Comparison of ENCODE assay signal across 20 mouse cellular contexts in genomic region chr3:55027271-55027840, GRCm38 (mm10). TPM values are rescaled to one million over a fixed set of nuclear protein-coding genes. Genes with fewer than 3 reads are reported as not detected.
DNase-seq lines count a peak whose midpoint lies in the region; ATAC-seq lines count a peak whose summit lies in the region.
"Had no signal": no experiment of that assay in that cellular context is flagged by ENCODE, and none has a peak within 500 bp of the region (broad histone marks: within the 10 kb centered on the region; RNA-seq: fewer than 3 reads in every experiment).

No protein-coding gene starts in this region.

- H3K4me2 ChIP-seq in kidney, embryonic 15.5 days, result no peak overlapping the region
- no peak overlapping the region for H3K4me2 ChIP-seq in midbrain, embryonic 14.5 days (ENCODE audit: low read length)
- no peak overlapping the region for H3K4me2 ChIP-seq in midbrain, embryonic 11.5 days
- H3K4me2 ChIP-seq: hindbrain, embryonic 12.5 days; midbrain, embryonic 12.5 days; neural tube, embryonic 12.5 days had no signal

- H3K27ac ChIP-seq in kidney, embryonic 15.5 days, result no peak overlapping the region
- H3K27ac ChIP-seq in midbrain, embryonic 14.5 days (replicated peaks; ENCODE audit: low read depth, low read length), result no peak overlapping the region
- no peak overlapping the region for H3K27ac ChIP-seq in midbrain, embryonic 11.5 days (ENCODE audit: low read depth, low read length)
- H3K27ac ChIP-seq: hindbrain, embryonic 12.5 days; midbrain, embryonic 12.5 days; neural tube, embryonic 12.5 days had no signal

- no peaks in the 10 kb centered on the region for H3K27me3 ChIP-seq in kidney, embryonic 15.5 days
- H3K27me3 ChIP-seq in midbrain, embryonic 14.5 days (ENCODE audit: control insufficient read depth, insufficient read depth, low read length), result no peaks in the 10 kb centered on the region
- no peaks in the 10 kb centered on the region for H3K27me3 ChIP-seq in midbrain, embryonic 11.5 days (ENCODE audit: control insufficient read depth, insufficient read depth, low read length)
- H3K27me3 ChIP-seq: hindbrain, embryonic 12.5 days; midbrain, embryonic 12.5 days; neural tube, embryonic 12.5 days had no signal

- H3K36me3 ChIP-seq in kidney, embryonic 15.5 days, result no peaks in the 10 kb centered on the region
- H3K36me3 ChIP-seq in midbrain, embryonic 14.5 days (ENCODE audit: control insufficient read depth, insufficient read depth, low read length), result no peaks in the 10 kb centered on the region
- H3K36me3 ChIP-seq in midbrain, embryonic 11.5 days (ENCODE audit: control insufficient read depth, insufficient read depth, low read length), result no peaks in the 10 kb centered on the region
- H3K36me3 ChIP-seq: hindbrain, embryonic 12.5 days; midbrain, embryonic 12.5 days; neural tube, embryonic 12.5 days had no signal

- WGBS in kidney, embryonic 15.5 days, result 75% methylated on average over 7 of the region's 7 CpGs
- 74% methylated on average over 7 of the region's 7 CpGs for WGBS in midbrain, embryonic 14.5 days
- 83% methylated on average over 7 of the region's 7 CpGs for WGBS in midbrain, embryonic 11.5 days

- peaks cover 7% of the 10 kb centered on the region; the same call in 1 of the 2 replicates for H3K4me1 ChIP-seq in kidney, embryonic 15.5 days
- peaks cover 6% of the 10 kb centered on the region; the same call in 1 of the 2 replicates for H3K4me1 ChIP-seq in midbrain, embryonic 14.5 days (ENCODE audit: control insufficient read depth, insufficient read depth, low read length)
- no peaks in the 10 kb centered on the region for H3K4me1 ChIP-seq in midbrain, embryonic 11.5 days (ENCODE audit: control insufficient read depth, insufficient read depth, low read length)
- H3K4me1 ChIP-seq: neural tube, embryonic 12.5 days had no signal

- no peaks in the 10 kb centered on the region for H3K9me3 ChIP-seq in kidney, embryonic 15.5 days (replicated peaks)
- 0 out of 2 replicates have a peak, but pooled peaks cover 3% of the 10 kb centered on the region for H3K9me3 ChIP-seq in midbrain, embryonic 14.5 days (ENCODE audit: control insufficient read depth, low read length)
- no peaks in the 10 kb centered on the region for H3K9me3 ChIP-seq in midbrain, embryonic 11.5 days (ENCODE audit: control insufficient read depth, low read length)
- H3K9me3 ChIP-seq: hindbrain, embryonic 12.5 days; midbrain, embryonic 12.5 days; neural tube, embryonic 12.5 days had no signal

- H3K4me3 ChIP-seq in kidney, embryonic 15.5 days (replicated peaks), result no peak overlapping the region
- no peak overlapping the region for H3K4me3 ChIP-seq in midbrain, embryonic 14.5 days (replicated peaks; ENCODE audit: low read depth, low read length)
- H3K4me3 ChIP-seq in midbrain, embryonic 11.5 days (ENCODE audit: low read depth, low read length), result no peak overlapping the region
- H3K4me3 ChIP-seq: hindbrain, embryonic 12.5 days; midbrain, embryonic 12.5 days; neural tube, embryonic 12.5 days had no signal

- no peak for ATAC-seq in kidney, embryonic 15.5 days (replicated peaks; ENCODE audit: low FRiP score)
- ATAC-seq in midbrain, embryonic 14.5 days (ENCODE audit: low FRiP score, low TSS enrichment), result no peak
- no peak for ATAC-seq in midbrain, embryonic 11.5 days (ENCODE audit: low FRiP score)
- ATAC-seq: forebrain, embryonic 14.5 days had no signal

- peak; percentile 9 for DNase-seq in adrenal gland, adult 2 months
- no peak for DNase-seq in adrenal gland, postnatal 4 days (ENCODE audit: low spot score in 2 of 2)
- peak; percentile 4 for DNase-seq in kidney, adult 11 months
- DNase-seq in midbrain, embryonic 14.5 days, result peak; percentile 32
- DNase-seq in midbrain, embryonic 11.5 days (ENCODE audit: low spot score, missing footprints), result no peak
- DNase-seq in lung, postnatal 36 days, result peak; percentile 1
- no peak for DNase-seq in Muller cell, postnatal 12 days (ENCODE audit: inconsistent ontology term)
- DNase-seq: cerebellum, adult 11-12 months; layer of hippocampus, postnatal 36 days; left cerebral cortex, postnatal 4 days; right cerebral cortex, adult 18-20 months; spleen, adult 18-20 months; thymus, postnatal 14 days had no signal

- no peak overlapping the region for H3K9ac ChIP-seq in kidney, embryonic 15.5 days
- H3K9ac ChIP-seq in midbrain, embryonic 14.5 days (replicated peaks; ENCODE audit: low read length), result no peak overlapping the region
- no peak overlapping the region for H3K9ac ChIP-seq in midbrain, embryonic 11.5 days (ENCODE audit: low read length)
- H3K9ac ChIP-seq: hindbrain, embryonic 12.5 days; midbrain, embryonic 12.5 days; neural tube, embryonic 12.5 days had no signal

RNA-seq across cellular contexts. Expression of gene Ccna1, which starts 27.9 kb away (rescaled TPM):
- under 1 TPM in 1 of 2 experiments, not detected in 1; 0.35 TPM for total RNA-seq in adrenal gland, adult 2 months (2021)
- polyA plus RNA-seq in adrenal gland, adult 2 months (2012; rRNA removed), result 0.60 TPM in 1 of 2 replicates, not detected in the other
- under 1 TPM; 0.67 to 0.79 TPM for total RNA-seq in adrenal gland, postnatal 4 days (2021)
- 2.1 and 2.2 TPM in 2 replicates for polyA plus RNA-seq in kidney, embryonic 15.5 days (2015; fragmentation: Nextera tagmentation; extraction: Ambion mirVana)
- polyA plus RNA-seq in midbrain, embryonic 14.5 days (2014; fragmentation: Nextera tagmentation; extraction: Ambion mirVana), result 1.1 and 2.2 TPM in 2 replicates
- 2.3 and 2.6 TPM in 2 replicates for polyA plus RNA-seq in midbrain, embryonic 11.5 days (2014; fragmentation: Nextera tagmentation; extraction: Ambion mirVana)
- total RNA-seq: adrenal gland, postnatal 36 days; gastrocnemius, adult 18-20 months had no signal

Comparison
In these comparisons a context has a peak if more than half of its experiments do, and no peak if none do; other contexts are left out.
1. DNase-seq: peak in adrenal gland, adult 2 months (single experiment), kidney, adult 11 months (single experiment), midbrain, embryonic 14.5 days (single experiment) and lung, postnatal 36 days (single experiment); none in adrenal gland, postnatal 4 days (0 of 2), midbrain, embryonic 11.5 days (single experiment) and Muller cell, postnatal 12 days (single experiment).